Comparison of ENCODE assay signal across 10 mouse cellular contexts in the genomic region with DNA sequence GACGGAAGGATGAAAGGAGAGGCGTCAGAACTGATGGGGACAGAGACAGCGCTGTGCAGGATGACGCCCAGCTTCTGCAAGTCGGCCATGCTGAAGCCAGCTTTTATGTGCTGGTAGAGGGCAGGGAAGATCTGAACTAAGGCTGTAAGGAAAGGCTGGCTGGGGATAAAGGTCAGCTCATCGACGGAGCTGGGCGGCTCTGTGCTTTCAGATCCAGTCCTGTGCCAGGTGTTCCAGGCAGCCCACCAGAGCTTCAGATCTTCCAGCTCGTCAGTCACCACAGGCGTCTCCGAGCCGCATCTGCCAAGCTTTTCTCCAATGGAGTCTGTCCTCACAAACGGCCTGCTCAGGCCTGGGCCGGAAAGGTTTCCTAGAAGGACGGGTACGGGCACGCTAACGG.
A peak's percentile ranks its signal among the peaks of the same experiment; 100 is the strongest.
DNase-seq lines count a peak whose midpoint lies in the region; ATAC-seq and TF ChIP-seq lines count a peak whose summit lies in the region.
"Had no signal": no experiment of that assay in that cellular context is flagged by ENCODE, and none has a peak within 500 bp of the region (broad histone marks: within the 10 kb centered on the region; RNA-seq: fewer than 3 reads in every experiment).

No protein-coding gene starts in this region.

- H3K27me3 ChIP-seq in forebrain, embryonic 11.5 days (ENCODE audit: control insufficient read depth, insufficient read depth, low read length), result no peaks in the 10 kb centered on the region
- no peaks in the 10 kb centered on the region for H3K27me3 ChIP-seq in forebrain, postnatal 0 days (ENCODE audit: insufficient read depth, low read length)
- H3K27me3 ChIP-seq in intestine, postnatal 0 days (replicated peaks; ENCODE audit: control insufficient read depth, insufficient read depth, low read length), result no peaks in the 10 kb centered on the region
- H3K27me3 ChIP-seq: heart, embryonic 12.5 days had no signal

- H3K9me3 ChIP-seq in forebrain, embryonic 11.5 days (ENCODE audit: control insufficient read depth, low read length), result no peaks in the 10 kb centered on the region
- H3K9me3 ChIP-seq in forebrain, postnatal 0 days (ENCODE audit: low read length), result no peaks in the 10 kb centered on the region
- H3K9me3 ChIP-seq in intestine, postnatal 0 days (ENCODE audit: control insufficient read depth), result no peaks in the 10 kb centered on the region
- H3K9me3 ChIP-seq: heart, embryonic 12.5 days had no signal

- H3K4me2 ChIP-seq in forebrain, embryonic 11.5 days (ENCODE audit: low read depth, low read length, severe bottlenecking), result no peak overlapping the region
- no peak overlapping the region for H3K4me2 ChIP-seq in forebrain, postnatal 0 days (ENCODE audit: low read depth)
- no peak overlapping the region for H3K4me2 ChIP-seq in intestine, postnatal 0 days (replicated peaks; ENCODE audit: low read depth)
- H3K4me2 ChIP-seq: heart, embryonic 12.5 days had no signal

- 0 out of 2 replicates have a peak, but pooled peaks have one; percentile 18 for ATAC-seq in forebrain, embryonic 11.5 days (replicated peaks; ENCODE audit: low FRiP score)
- no peak for ATAC-seq in forebrain, postnatal 0 days
- ATAC-seq in intestine, postnatal 0 days, result peak; percentile 59; the same call in 1 of the 2 replicates
- no peak for ATAC-seq in granulocyte monocyte progenitor cell, adult 5-6 weeks (replicated peaks; ENCODE audit: poor library complexity, severe bottlenecking)

- no peak overlapping the region for H3K4me3 ChIP-seq in forebrain, embryonic 11.5 days (ENCODE audit: low read depth, low read length)
- H3K4me3 ChIP-seq in forebrain, postnatal 0 days (ENCODE audit: low read depth, low read length), result no peak overlapping the region
- H3K4me3 ChIP-seq in intestine, postnatal 0 days (ENCODE audit: low read depth, low read length), result no peak overlapping the region
- H3K4me3 ChIP-seq: heart, embryonic 12.5 days had no signal

- H3K27ac ChIP-seq in forebrain, embryonic 11.5 days (ENCODE audit: low read depth, low read length), result no peak overlapping the region
- H3K27ac ChIP-seq in forebrain, postnatal 0 days (ENCODE audit: low read depth, low read length), result no peak overlapping the region
- no peak overlapping the region for H3K27ac ChIP-seq in intestine, postnatal 0 days (ENCODE audit: low read depth, low read length)

- H3K9ac ChIP-seq in forebrain, embryonic 11.5 days (ENCODE audit: low read length), result no peak overlapping the region
- no peak overlapping the region for H3K9ac ChIP-seq in forebrain, postnatal 0 days
- no peak overlapping the region for H3K9ac ChIP-seq in intestine, postnatal 0 days (ENCODE audit: low read depth, low read length)
- H3K9ac ChIP-seq: heart, embryonic 12.5 days had no signal

- H3K36me3 ChIP-seq in forebrain, embryonic 11.5 days (ENCODE audit: control insufficient read depth, insufficient read depth, low read length), result peaks cover 4% of the 10 kb centered on the region; the same call in 1 of the 2 replicates
- H3K36me3 ChIP-seq in forebrain, postnatal 0 days (ENCODE audit: insufficient read depth), result peaks cover 64% of the 10 kb centered on the region
- H3K36me3 ChIP-seq in intestine, postnatal 0 days (ENCODE audit: control insufficient read depth, insufficient read depth), result peaks cover 63% of the 10 kb centered on the region

- WGBS in forebrain, embryonic 11.5 days, result 40% methylated on average over 18 of the region's 18 CpGs
- 39% methylated on average over 18 of the region's 18 CpGs for WGBS in forebrain, postnatal 0 days
- 58% methylated on average over 18 of the region's 18 CpGs for WGBS in intestine, postnatal 0 days

- no peak for DNase-seq in forebrain, embryonic 11.5 days (ENCODE audit: low spot score)
- DNase-seq in forebrain, postnatal 0 days, result no peak
- peak; percentile 7 for DNase-seq in right cerebral cortex, postnatal 4 days
- DNase-seq in right cerebral cortex, adult 2 months (ENCODE audit: low spot score in 2 of 2), result no peak
- no peak for DNase-seq in adrenal gland, adult 18-20 months (ENCODE audit: low spot score in 2 of 2)
- no peak for DNase-seq in right cerebral cortex, postnatal 10 days (ENCODE audit: low spot score in 2 of 2)
- DNase-seq: lung, postnatal 4 days had no signal

- no peaks in the 10 kb centered on the region for H3K4me1 ChIP-seq in forebrain, embryonic 11.5 days (replicated peaks; ENCODE audit: control insufficient read depth, insufficient read depth, low read length)
- no peaks in the 10 kb centered on the region for H3K4me1 ChIP-seq in forebrain, postnatal 0 days (ENCODE audit: insufficient read depth)
- no peaks in the 10 kb centered on the region for H3K4me1 ChIP-seq in intestine, postnatal 0 days (replicated peaks; ENCODE audit: control insufficient read depth, insufficient read depth, low read length)
- H3K4me1 ChIP-seq: heart, embryonic 12.5 days had no signal

- TF ChIP-seq CTCF in forebrain, postnatal 0 days (IDR thresholded peaks at IDR 0.05; ENCODE audit: low read depth), result no peak
- no peak for TF ChIP-seq CTCF in intestine, postnatal 0 days (IDR thresholded peaks at IDR 0.05; ENCODE audit: low read depth)

Comparison
In these comparisons a context has a peak if more than half of its experiments do, and no peak if none do; other contexts are left out.
1. ATAC-seq: peak in forebrain, embryonic 11.5 days (single experiment) and intestine, postnatal 0 days (single experiment); none in forebrain, postnatal 0 days (single experiment) and granulocyte monocyte progenitor cell, adult 5-6 weeks (single experiment).